Mouse (Mus musculus): ENCODE results near the gene Tex52.

Gene Tex52

DNA sequence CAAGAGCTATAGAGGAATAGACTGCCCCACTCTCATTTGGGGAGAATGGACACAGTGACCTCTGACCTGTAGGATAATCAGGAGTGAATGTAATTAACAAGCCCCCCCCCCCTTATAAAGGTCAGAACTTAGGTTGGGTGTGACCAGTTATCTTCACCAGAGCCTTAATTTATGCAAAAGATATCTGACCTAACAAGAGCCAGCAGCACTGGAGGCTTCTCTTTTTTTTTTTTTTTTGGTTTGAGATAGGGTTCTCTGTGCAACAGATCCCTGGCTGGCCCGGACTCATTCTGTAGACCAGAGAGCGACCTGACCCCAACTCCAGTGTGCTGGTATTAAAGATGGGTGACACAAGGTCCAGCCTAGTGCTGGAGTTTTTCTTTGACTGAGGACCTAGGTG, 54.0 kb downstream of the Tex52 start:
- no peak for DNase-seq (ENCODE audit: low read depth, low spot score)

DNA sequence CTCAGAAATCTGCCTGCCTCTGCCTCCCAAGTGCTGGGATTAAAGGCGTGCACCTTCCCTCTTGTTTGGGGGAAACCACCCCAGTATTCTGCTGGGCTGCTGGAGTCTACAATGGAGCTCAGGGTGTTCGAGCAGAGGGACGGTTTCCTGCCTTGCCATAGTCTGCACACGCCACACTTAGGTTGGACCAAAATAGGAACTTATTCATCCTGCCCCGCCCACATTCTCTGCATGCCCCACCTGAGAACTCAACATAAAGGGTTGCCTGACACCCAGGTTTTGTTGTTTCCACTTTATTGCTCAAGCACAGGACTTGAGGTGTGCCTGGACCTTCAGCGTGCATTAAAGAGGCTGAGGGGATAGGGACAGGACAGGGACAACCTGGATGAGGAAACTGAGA, 54.6 kb downstream of the Tex52 start:
- no peak for DNase-seq (ENCODE audit: low read depth, low spot score)

DNA sequence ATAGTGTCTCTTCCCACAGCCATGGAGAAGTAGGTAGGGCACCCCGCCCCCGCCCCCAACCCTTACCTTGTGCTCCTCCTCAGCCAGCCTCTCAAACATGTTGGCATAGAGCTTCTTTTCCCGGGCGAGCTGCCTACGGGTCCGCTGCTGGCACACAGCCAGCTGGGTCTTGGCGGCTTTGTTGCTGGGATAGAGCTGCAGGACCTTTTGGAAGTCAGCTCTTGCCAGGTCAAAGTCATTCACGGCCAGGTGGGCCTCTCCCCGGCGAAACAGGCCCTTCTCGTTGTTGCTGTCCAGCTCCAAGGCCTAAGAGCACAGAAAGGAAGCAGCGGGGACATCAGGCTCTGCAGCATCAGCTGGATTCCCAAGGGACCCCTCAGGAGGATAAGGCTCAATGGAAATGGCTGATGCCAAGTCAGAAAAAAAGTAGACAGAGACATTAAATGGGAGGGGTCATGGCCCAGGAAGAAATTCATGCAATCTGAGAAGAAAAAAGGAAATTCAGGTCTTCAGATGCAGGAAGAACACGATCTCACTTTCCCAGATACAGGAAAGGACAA, 57.2 kb downstream of the Tex52 start:
- DNase-seq (ENCODE audit: low read depth, low spot score) = no peak

DNA sequence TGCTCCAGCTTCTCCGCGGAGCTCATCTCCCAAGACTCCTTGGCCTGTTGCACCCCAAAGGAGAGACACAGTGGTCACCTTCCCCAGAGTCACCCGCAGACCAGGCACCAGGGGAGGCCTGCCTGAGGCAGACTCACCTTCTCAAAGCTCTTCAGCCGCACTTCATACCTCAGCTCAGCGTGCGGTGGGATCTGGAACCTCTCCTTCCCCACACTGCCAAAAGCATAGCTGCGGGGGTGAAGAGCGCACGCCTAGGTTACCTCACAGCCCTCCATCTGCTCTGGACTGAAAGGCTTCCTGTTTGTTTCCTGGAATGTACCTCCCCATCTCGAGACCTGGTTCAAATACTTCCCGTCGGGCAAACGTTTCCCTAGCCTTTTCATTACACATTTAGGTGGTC, 58.3 kb downstream of the Tex52 start:
- DNase-seq (ENCODE audit: low read depth, low spot score) = no peak
